23 mouse cellular contexts compared by ENCODE assay signal in genomic region chr11:22651313-22651712, GRCm38 (mm10).
"Had no signal": no experiment of that assay in that cellular context is flagged by ENCODE, and none has a peak within 500 bp of the region (broad histone marks: within the 10 kb centered on the region; RNA-seq: fewer than 3 reads in every experiment).

No protein-coding gene starts in this region.

- H3K27me3 ChIP-seq: heart, embryonic 12.5 days; hindbrain, embryonic 13.5 days; hindbrain, embryonic 15.5 days; intestine, embryonic 15.5 days had no signal

- H3K4me2 ChIP-seq: heart, embryonic 12.5 days; hindbrain, embryonic 13.5 days; hindbrain, embryonic 15.5 days; intestine, embryonic 15.5 days; limb, embryonic 12.5 days had no signal

- H3K27ac ChIP-seq: gastrocnemius, adult 2 months; hindbrain, embryonic 10.5 days; hindbrain, embryonic 13.5 days; hindbrain, embryonic 15.5 days; intestine, embryonic 15.5 days; layer of hippocampus, adult 2 months; left cerebral cortex, adult 2 months; limb, embryonic 10.5 days; limb, embryonic 12.5 days had no signal

- ATAC-seq: inflammation-experienced regulatory T-cells, adult 6 months; intestine, embryonic 15.5 days; intestine, postnatal 0 days had no signal

- H3K36me3 ChIP-seq: heart, embryonic 10.5 days; heart, embryonic 12.5 days; hindbrain, embryonic 10.5 days; hindbrain, embryonic 13.5 days; hindbrain, embryonic 15.5 days; intestine, embryonic 15.5 days; limb, embryonic 10.5 days; limb, embryonic 12.5 days had no signal

- H3K9me3 ChIP-seq: heart, embryonic 10.5 days; heart, embryonic 12.5 days; hindbrain, embryonic 10.5 days; hindbrain, embryonic 13.5 days; hindbrain, embryonic 15.5 days; intestine, embryonic 15.5 days; limb, embryonic 10.5 days; limb, embryonic 12.5 days had no signal

- DNase-seq: gastrocnemius, adult 2 months; gastrocnemius, postnatal 10 days; gastrocnemius, postnatal 25 days; heart, adult 18-20 months; heart, postnatal 10 days; heart, postnatal 4 days; kidney, adult 18-20 months; kidney, adult 8-10 months; kidney, postnatal 10 days; kidney, postnatal 25 days; kidney, postnatal 4 days had no signal

- H3K4me1 ChIP-seq: hindbrain, embryonic 10.5 days; hindbrain, embryonic 13.5 days; intestine, embryonic 15.5 days; limb, embryonic 12.5 days had no signal

- H3K9ac ChIP-seq: heart, embryonic 12.5 days; hindbrain, embryonic 13.5 days; hindbrain, embryonic 15.5 days; intestine, embryonic 15.5 days; limb, embryonic 12.5 days had no signal

- H3K4me3 ChIP-seq: gastrocnemius, adult 2 months; heart, embryonic 10.5 days; heart, embryonic 12.5 days; hindbrain, embryonic 10.5 days; hindbrain, embryonic 13.5 days; hindbrain, embryonic 15.5 days; intestine, embryonic 15.5 days; layer of hippocampus, adult 2 months; left cerebral cortex, adult 2 months; limb, embryonic 10.5 days; limb, embryonic 12.5 days had no signal
